Comparison of ENCODE assay signal across 9 mouse cellular contexts in the genomic region with DNA sequence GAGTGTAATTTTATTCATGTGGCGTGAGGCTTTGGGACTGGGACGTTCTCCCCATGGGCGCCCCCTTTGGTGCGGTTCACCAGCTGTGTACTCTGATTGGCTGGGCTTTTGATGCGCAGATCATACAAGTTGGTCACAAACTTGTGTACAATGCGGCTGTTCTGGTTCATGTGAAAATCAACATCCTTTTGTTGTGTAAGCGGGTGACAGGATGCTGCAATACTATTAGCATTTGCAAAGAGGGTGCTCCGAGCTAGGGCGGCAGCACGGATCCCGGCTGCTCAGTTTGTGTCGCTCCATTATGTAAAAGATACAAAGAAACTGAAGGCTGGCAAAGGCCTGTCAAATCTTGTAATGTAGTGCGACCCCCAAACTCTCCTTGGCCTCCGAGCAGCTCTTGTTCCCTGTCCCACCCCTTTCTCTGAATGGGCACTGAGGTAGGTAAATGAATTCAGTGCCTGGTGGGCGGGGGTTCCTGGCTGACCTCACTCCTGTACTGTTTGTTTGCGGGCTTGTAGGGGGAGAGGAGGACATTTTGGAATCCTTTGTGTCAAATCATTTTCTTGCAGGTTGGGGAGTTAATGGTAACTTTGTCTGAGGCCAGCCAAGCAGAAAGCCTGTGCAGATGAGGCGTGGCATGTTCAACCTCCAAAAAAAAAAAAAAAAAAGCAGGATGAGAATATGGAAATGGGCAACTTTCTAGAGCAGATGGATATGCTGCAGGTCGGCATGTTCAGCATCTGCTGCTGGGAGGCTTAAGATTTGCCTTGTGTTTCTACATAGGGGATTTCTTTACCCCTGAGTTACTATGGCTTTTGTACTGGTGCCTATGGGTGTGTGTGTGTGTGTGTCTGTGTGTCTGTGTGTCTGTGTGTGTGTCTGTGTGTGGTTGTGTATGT.
DNase-seq lines count a peak whose midpoint lies in the region.
"Had no signal": no experiment of that assay in that cellular context is flagged by ENCODE, and none has a peak within 500 bp of the region (broad histone marks: within the 10 kb centered on the region; RNA-seq: fewer than 3 reads in every experiment).

No protein-coding gene starts in this region.

- peaks cover 98% of the 10 kb centered on the region for H3K27me3 ChIP-seq in forebrain, embryonic 10.5 days (ENCODE audit: poor library complexity, severe bottlenecking)
- no peaks in the 10 kb centered on the region for H3K27me3 ChIP-seq in splenic B cell, adult 2 months (ENCODE audit: control insufficient read depth, insufficient read depth, low read length, poor library complexity, severe bottlenecking)

- H3K4me1 ChIP-seq in forebrain, embryonic 10.5 days, result peaks cover 51% of the 10 kb centered on the region

- H3K9me3 ChIP-seq in forebrain, embryonic 10.5 days, result no peaks in the 10 kb centered on the region

- H3K4me3 ChIP-seq in forebrain, embryonic 10.5 days, result peak overlapping the region; percentile 38
- H3K4me3 ChIP-seq: erythroblast, embryonic 14.5 days had no signal

- H3K36me3 ChIP-seq in forebrain, embryonic 10.5 days (replicated peaks), result peaks cover 3% of the 10 kb centered on the region
- no peaks in the 10 kb centered on the region for H3K36me3 ChIP-seq in splenic B cell, adult 2 months (ENCODE audit: control insufficient read depth, insufficient read depth, low read length, poor library complexity, severe bottlenecking)

- peak overlapping the region; percentile 72 for H3K27ac ChIP-seq in forebrain, embryonic 10.5 days

- peak; percentile 4 for DNase-seq in cerebellum, adult 9-10 months
- DNase-seq in cerebellum, adult 11 months, result no peak
- peak; percentile 11 for DNase-seq in CD4-positive helper T cell, adult 2 months (ENCODE audit: low read depth, low spot score)
- DNase-seq in forebrain, embryonic 10.5 days (ENCODE audit: extremely low spot score, low spot score), result peak; percentile 73
- peak; percentile 32 to 69 for DNase-seq in layer of hippocampus, adult 18-20 months (ENCODE audit: low spot score in 2 of 2)
- DNase-seq in lung, postnatal 4 days, result peak; percentile 25 to 29
- DNase-seq in splenic B cell, adult 2 months (ENCODE audit: low read depth, low spot score), result peak; percentile 45
- DNase-seq in gastrocnemius, adult 18-20 months (ENCODE audit: low spot score), result no peak

- WGBS in forebrain, embryonic 10.5 days, result 7% methylated on average over 18 of the region's 18 CpGs

Comparison
In these comparisons a context has a peak if more than half of its experiments do, and no peak if none do; other contexts are left out.
1. DNase-seq: peak in cerebellum, adult 9-10 months (single experiment), CD4-positive helper T cell, adult 2 months (single experiment), forebrain, embryonic 10.5 days (single experiment), layer of hippocampus, adult 18-20 months (2 of 2), lung, postnatal 4 days (2 of 2) and splenic B cell, adult 2 months (single experiment); none in cerebellum, adult 11 months (single experiment) and gastrocnemius, adult 18-20 months (single experiment).